Mouse (Mus musculus) A20 (cell line): ENCODE measurements around the gene Ahctf1.
"Not testable (repeated sequence)": the region's sequence is repeated elsewhere in the genome, so short reads cannot be mapped to it uniquely, and the experiment has no call there.

Source experiments
- DNase-seq: peaks from one replicate; pipeline ENCODE4 v3.0.0-alpha.2; 2011; ENCODE audit warnings: low read depth, low spot score

Gene Ahctf1

GRCm38 (mm10) chr1:179803513-179804139, at the start of gene Ahctf1:
Ahctf1 (minus strand) TSS chr1:179803680.
- peak; percentile 96 for DNase-seq

DNA sequence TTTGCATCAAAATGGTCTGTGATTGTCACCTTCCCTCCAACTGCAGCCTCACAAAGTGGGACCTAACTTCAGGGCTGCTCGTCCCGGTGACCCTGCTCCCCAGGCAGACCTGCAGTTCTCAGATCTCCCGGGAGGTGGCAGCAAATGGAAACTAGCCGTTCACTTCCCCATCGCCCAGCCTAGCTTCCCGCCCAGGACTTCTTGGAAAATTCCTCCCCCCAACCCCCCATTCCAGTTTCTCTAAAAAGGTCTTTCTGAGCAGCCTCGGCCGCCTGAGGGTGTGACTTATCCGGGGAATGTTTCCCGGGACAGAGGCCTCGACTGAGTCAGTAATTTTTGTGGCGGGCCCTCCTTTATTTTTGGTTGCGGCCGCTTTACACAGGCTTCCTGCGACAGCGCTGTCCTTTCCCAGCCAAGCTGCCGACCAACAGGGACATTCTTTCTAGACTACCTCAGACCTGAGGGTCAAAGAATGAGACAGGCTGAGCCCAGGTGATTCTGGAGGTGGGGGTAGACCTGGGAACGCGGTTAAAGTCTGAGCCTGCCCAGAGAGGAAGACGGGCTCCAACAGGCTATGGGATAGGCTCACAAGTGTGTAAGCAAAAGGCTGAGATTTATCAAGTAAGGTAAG, 44.4 kb upstream of the Ahctf1 start:
- DNase-seq, result peak; percentile 59

DNA sequence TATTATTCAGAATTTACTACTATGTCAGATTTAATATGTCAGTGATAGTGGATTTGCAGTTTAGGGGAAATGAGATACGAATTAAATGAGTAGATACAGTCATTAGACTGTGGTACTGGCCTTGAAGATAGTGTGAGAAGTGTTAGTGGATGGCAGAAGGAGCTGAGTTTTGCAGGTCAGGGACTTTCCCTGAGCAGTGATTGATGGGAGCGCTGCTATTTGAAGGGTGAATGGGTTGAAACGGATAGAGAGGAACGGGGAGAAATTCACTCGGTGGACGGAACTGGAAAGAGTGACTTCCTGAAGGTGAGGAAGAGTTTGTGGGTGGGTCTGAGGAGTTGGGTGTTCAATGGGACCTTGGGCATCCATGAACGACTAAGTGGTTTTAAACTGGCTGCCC, 43.7 kb upstream of the Ahctf1 start:
- DNase-seq, result no peak

DNA sequence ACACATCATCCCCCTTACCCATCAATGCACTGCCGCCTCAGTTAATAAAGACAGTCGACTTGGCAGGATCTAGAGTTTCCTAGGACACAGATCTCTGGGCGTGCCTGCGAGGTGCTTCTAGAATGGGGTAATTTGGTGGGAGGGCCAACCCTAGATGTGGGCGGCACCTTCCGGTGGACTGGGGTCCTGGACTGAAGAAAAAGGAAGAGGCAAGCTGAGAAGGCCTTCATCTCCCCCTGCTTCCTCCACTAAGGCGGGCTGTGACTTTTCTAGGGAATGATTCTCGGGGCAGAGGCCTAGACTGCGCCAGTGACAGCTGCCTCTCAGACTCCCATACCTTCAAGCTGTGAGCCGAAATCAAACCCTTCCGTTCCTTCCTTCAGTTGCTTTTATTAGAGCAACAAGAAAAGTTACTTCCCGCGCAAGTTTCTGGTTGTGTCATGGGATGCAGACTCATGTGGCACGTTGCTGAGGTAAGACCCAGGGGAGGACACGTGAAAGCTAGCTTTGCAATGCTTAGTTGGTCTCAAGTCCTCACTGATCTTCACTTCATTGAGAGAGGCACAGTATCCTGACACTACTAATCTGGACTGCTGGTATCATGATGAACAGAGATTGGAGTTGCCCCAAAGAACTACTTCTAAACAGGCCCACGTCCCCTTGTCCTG, 42.5 kb upstream of the Ahctf1 start:
- DNase-seq, result no peak

- peak; percentile 87 for DNase-seq
Observed at GRCm38 (mm10) chr1:179844894-179845293, 41.4 kb upstream of the Ahctf1 start.

DNA sequence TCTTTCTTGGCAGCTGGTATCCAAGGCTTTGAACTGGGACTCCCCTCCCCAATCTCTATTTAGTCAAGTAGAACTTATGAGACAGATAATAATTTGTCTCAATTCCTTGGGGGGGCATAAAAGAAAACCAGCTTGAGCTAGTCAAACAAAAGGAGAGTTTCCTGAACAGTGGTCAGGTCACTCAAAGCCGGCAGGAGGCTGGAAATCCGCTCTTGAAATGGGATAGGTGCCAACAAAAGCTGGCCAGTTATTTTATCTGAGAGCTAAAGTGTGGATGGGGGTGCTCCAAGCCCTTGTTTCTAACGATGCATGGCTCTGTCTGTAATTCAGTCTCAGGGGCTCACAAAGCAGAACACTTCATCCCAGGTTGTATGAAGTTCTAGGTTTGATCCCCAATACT, 40.5 kb upstream of the Ahctf1 start:
- DNase-seq, result no peak

GRCm38 (mm10) chr1:179842568-179842967, 39.1 kb upstream of the Ahctf1 start:
- DNase-seq, result no peak

DNA sequence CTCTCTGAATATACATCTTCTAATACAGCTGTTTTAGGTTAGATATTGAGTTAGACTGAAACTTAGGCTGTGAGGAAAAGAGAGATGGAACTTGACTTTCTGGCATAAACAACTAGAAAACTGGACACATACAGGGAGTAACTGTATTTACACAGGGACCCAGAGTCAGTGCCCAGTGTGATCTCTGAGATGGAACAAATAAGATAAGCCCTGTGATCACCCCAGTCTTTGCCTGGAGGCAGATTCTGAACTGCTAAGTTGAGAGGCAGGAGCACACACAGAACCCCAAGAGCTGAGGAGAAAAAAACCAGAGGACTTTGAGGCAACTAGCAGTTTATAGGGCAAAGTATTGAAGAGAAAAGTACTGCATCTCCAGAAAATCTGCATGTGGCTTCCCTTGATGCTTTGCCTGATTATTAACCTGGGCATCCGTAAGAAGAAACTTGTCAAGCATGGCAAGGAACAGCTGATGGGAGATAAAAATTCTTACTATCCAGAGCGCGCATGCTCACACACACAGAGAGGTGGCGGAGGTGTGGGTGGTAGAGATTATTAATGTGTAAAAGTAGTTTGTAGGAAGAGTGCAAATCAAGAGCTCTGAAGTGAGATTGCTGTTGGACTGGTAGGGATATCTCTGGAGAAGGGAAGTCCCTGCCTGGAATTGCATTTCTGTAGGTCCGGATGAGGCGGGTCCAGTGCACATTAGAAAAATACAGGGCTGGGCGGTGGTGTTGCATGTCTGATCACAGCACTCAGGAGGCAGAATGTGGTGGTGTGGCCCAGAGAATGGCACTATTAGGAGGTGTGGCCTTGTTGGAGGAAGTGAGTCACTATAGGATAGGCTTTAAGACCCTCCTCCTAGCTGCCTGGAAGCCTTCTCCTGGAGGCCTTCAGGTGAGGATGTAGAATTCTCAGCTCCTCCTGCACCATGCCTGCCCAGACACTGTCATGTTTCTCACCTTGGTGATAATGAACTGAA, 33.2 kb upstream of the Ahctf1 start:
- no peak for DNase-seq

- DNase-seq, result no peak
Observed at GRCm38 (mm10) chr1:179835753-179836425, 32.4 kb upstream of the Ahctf1 start.

DNA sequence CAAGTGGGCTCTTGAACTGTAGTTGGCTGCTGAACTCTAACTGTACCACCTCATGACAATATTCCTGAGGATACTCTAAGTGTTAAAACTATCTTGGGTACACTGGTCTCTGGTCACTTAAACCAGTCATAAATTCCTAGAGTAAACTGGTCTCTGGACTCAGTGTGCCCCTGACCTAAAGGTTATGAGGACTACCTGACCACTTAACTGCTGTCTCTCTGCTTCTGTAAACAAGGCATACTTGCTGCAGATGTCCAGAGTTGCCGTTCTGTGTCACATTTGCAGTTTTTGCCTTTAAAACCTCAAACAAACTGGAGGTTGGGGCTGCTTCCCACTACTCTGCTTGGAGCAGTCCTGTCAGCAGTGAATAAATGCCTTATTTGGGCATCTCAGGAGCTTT, 30.1 kb upstream of the Ahctf1 start:
- peak; percentile 60 for DNase-seq

- DNase-seq, result peak; percentile 89
Observed at GRCm38 (mm10) chr1:179832710-179833240, 29.3 kb upstream of the Ahctf1 start.

- peak; percentile 43 for DNase-seq
Observed at GRCm38 (mm10) chr1:179828900-179829299, 25.4 kb upstream of the Ahctf1 start.

DNA sequence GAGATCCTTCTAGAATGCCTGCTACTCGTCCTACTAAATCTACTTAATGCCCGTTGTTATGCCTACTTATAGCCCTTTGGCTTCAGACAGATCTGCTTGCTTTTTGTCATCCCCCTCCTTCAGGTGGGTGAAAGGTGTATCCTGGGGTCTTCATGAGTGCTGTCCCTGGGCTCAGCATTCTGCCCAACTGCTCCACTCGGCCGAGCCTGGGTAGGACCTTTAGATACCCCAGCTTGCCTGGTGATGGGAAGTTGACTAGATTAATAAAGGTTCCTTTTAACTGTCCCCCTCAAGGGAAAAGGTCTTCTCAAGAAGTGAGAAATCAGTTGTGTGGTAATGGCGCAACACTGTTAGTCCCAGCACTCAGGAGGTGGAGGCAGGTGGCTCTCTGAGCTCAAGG, 24.6 kb upstream of the Ahctf1 start:
- no peak for DNase-seq

GRCm38 (mm10) chr1:179824549-179824948, 21.1 kb upstream of the Ahctf1 start:
- DNase-seq, result no peak

DNA sequence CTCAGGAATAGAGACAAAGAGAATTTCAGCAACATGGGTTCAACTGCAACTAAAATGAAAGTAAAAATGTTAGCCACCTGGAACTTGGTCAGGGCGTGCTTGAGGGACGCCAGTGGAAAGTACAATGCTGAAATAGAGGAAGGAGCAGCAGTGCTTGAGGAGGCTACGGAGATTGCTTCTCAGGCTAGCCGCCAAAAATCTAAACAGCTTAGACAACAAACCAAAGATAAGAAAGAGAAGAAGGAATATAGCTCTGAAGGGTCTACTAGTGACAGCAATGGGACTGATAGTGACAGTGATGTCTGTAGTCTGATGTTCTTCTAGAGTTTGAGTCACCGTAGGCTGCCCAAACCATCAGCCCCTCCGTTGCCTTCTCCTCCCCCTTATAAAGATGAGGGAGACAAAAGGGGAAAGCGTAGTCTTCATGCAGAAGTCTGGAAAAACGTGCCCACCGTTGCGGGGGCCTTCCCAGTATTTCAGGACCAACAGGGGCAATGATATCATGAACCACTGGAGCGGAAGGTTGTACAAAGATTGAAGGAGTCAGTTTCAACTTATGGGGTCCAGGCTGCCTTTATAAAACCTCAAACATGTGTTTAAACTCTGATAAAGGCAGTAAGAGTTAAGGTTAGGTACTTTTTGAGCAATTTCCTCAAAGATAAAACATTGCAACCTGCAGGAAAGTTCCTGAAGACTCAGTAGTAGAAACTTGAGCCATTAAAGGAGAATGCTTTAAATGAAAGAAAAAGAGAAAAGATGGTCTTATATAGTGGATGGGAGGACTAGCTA, 15.2 kb upstream of the Ahctf1 start:
- DNase-seq, result not testable (repeated sequence)

GRCm38 (mm10) chr1:179814616-179815015, 11.1 kb upstream of the Ahctf1 start:
- DNase-seq, result no peak

DNA sequence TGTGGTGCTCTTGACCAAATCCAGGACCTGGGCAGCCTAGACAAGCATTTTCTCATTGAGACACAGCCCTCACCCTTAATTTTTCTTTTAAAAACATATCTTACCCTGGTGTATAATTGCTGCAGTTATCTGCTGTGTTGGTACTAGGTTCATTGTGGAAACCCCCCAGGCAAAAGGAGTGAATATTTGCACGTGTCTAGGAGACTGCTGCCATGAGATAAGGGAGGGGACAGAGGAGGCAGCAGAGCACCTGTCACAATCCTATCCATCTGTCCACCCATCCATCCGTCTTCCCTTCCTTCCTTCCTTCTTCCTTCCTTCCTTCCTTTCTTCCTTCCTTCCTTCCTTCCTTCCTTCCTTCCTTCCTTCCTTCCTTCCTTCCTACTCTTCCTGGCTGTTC, 9.9 kb upstream of the Ahctf1 start:
- no peak for DNase-seq

DNA sequence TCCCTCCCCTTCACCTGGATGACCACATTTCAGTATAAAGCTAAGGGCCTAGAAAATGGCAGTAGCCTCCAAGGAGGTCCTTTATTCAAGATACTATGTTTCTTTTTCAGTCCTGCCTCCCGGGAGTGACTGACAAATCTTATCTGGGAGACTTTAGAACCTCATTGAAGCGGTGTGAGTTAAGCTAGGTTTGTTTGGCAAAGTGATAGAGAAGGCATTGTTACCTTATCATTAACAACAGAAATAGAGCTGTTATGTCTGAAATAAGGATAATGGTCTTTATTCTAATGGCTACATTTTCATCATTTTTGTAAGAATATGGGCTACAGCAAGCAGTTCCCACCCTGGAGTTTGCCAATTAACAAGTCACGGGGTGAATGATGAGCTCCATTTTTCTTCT, 4.8 kb upstream of the Ahctf1 start:
- DNase-seq, result no peak

DNA sequence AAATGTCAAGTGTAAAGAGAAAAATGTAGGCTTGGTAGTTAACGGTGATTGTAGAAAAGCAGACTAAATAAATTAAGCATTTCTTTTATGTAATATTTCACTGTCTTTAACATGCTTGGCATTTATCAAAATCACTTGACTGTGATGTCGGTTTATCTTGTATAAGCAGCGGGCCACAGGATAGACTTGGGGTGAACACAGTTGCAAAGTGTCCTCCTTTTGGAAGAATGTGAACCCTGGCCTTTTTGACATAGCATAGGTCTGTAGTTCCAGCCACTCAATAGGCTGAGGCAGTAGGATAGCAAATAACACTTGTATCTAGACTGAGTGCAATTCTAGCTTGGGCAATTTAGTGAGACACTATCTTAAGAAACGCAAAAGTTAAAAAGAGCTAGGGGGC, 4.0 kb upstream of the Ahctf1 start:
- no peak for DNase-seq

- no peak for DNase-seq
Observed at GRCm38 (mm10) chr1:179805751-179806150, 2.3 kb upstream of the Ahctf1 start.
